Mouse (Mus musculus): ENCODE data around the gene Mycbp2.
A peak's percentile ranks its signal among the peaks of the same experiment; 100 is the strongest.

Gene Mycbp2

DNA sequence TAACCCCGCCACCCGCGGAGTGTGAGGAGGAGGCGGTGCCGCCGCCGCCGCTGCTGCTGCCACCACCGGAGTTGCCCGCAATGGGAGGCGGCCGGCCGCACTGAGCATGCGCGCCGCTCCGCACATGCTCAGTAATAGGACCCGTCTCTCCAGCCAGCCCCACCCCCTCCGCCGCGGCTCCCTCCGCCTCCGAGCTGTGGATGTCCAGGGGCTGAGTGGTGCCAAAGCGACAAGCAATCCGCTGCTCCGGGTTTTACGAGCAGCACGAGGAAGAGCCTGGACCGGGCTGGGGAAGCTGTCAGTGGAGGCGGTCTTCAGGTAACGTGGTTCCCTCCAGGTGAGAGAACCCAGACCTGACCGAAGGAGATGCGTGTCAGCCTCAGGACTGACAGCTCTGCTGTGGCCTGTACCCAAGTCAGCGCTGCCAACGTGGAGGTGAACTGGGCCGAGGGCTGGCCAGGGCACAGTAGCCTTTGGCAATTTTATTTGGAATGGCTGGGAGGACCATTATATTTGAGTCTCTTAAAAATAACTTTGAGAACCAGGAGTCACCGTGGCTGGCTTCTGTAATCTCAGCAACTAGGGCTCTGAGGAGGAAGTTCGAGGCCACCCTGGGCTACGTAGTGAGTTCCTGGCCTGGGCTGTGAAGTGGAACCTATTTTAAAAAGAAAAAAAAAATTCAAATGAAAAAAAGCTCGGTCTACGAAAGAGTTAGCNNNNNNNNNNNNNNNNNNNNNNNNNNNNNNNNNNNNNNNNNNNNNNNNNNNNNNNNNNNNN, at the start of gene Mycbp2:
TSS of gene Mycbp2 (minus strand) at position 86 of the 777 bp plus-strand sequence.
- DNase-seq (ENCODE audit: low spot score in 2 of 2): peak; percentile 97 to 98

DNA sequence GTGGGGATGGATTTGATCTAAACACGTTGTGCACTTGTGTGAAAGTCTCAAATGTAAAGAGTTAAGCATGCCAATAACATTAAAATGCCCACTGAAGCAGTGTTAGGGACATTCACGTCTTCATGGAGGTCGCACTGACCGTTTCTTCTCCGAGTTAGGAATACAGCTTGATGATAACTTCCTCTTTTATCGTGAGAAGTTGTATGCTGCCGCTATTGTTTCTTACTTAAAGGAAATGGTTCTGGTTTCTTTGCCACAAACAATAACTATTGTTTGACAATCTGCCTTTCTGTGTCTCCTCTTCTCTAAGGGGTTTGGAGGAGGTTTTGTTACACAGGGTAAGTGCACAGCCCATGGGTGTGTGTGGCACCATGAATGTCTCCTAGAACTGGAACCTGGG, 45.8 kb upstream of the Mycbp2 start:
- DNase-seq (ENCODE audit: low spot score in 2 of 2): no peak

- DNase-seq (ENCODE audit: low spot score in 2 of 2): no peak
Measured at GRCm38 (mm10) chr14:103387431-103387830, 40.8 kb upstream of the Mycbp2 start.

GRCm38 (mm10) chr14:103386871-103387270, 40.3 kb upstream of the Mycbp2 start:
- peak; percentile 47 to 78 for DNase-seq (ENCODE audit: low spot score in 2 of 2)

DNA sequence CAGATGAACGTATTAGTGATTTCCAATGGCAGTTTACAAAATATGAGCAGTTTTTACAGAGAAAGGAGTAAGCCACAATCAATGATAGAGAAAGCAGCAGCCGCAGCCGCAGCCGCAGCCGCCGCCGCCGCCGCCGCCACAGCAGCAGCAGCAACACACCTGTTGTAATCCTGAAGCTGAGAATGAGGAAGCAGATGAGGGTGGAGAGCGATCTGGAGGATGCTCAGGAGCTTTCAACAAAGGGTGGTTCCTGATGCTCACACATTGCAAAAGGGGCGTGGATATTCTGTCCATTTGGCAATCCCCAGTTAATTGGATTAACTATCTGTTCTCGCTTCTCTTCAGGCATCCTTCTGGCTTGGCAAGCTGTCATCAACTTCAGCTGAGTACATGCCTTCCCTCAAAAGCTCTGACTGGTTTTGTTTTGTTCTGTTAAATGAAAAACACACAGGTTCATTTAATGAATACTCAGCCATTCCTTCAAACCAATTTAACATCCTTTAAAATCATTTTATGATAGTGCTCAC, 38.5 kb upstream of the Mycbp2 start:
- no peak for DNase-seq (ENCODE audit: low spot score in 2 of 2)

- peak; percentile 43 to 46 for DNase-seq (ENCODE audit: low spot score in 2 of 2)
Measured at GRCm38 (mm10) chr14:103378703-103379102, 32.1 kb upstream of the Mycbp2 start.

- DNase-seq (ENCODE audit: low spot score in 2 of 2): no peak
Measured at GRCm38 (mm10) chr14:103376765-103377164, 30.2 kb upstream of the Mycbp2 start.

DNA sequence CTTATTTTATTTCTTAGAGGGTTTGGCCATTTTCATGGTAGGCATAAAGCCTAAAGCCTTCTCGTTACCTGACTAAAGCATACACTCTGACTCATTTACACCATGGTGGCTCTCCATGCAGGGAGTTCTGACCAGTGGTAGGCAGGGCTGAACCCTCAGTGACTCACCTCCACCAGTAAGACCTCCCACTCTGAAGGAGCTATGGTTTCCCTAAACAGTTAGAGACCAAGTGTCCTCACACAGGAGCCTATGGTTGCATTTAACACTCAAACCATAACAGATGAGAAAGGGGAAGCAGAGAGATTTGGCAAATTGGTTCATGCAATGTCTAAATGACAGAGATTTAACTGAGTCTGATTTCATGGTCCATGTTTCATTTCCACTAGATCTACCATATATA, 28.9 kb upstream of the Mycbp2 start:
- no peak for DNase-seq (ENCODE audit: low spot score in 2 of 2)

DNA sequence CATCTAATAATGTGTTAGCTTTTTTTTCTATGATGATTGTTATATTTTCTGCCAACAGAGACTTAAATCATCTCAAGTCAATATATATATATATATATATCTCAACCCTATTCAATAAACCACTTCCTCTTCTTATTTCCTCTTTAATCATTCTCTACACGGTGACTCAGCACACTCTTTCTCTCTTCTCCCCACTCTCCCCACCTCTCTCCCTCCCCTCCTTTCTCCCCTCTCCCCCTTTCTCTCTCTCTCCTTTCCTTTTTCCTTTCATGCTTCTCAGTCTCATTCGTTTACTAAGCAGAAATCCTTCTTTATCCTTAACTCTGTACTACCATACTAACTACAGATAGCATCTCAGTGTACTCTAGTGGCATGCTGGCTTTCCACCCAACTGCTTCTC, 16.6 kb upstream of the Mycbp2 start:
- no peak for DNase-seq (ENCODE audit: low spot score in 2 of 2)

- DNase-seq (ENCODE audit: low spot score in 2 of 2): no peak
Measured at GRCm38 (mm10) chr14:103356066-103356465, 9.5 kb upstream of the Mycbp2 start.

- DNase-seq (ENCODE audit: low spot score in 2 of 2): no peak
Measured at GRCm38 (mm10) chr14:103354396-103355352, 8.1 kb upstream of the Mycbp2 start.

DNA sequence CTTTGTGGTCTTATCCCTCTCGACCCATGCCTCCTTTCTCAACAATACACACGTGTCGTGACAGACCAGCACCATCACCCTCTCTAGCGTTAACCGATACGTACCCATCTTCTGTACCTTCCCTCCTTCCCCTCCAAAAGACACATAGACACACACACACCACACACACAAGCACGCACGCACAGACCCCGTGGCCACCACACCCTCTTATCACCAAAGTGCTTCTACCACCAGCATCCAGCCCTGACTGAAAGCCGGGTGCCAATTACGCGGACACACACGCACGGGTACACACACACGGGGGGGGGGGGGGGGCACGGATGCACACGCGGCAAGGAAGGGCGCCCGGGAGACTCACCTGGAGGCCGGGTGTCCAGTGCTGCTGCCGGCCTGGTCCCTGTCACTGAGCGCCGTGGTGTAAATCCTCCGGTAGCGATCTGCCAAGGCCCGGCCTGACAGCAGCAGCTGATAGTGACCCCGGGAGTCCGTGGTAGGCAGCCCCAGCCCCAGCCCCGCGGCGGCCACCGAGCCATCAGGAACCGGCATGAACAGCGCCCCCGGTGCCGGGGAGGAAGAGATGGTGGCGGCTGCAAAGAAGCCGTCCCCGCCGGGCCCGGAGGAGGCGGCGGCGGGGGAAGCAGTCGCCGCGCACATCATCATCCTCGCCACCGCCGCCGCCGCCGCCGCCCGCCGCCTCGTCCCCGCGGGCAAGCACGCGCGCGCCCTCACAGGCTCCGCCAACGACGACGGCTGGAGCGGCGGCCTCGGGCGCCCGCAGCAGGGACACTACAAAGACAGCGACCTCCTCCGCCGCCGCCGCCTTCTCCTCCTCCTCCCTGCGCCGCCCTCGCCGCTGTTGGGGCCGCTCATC, 521 bp downstream of the Mycbp2 start:
- no peak for DNase-seq (ENCODE audit: low spot score in 2 of 2)

- no peak for DNase-seq (ENCODE audit: low spot score in 2 of 2)
Measured at GRCm38 (mm10) chr14:103345486-103345857, 1.1 kb downstream of the Mycbp2 start.

DNA sequence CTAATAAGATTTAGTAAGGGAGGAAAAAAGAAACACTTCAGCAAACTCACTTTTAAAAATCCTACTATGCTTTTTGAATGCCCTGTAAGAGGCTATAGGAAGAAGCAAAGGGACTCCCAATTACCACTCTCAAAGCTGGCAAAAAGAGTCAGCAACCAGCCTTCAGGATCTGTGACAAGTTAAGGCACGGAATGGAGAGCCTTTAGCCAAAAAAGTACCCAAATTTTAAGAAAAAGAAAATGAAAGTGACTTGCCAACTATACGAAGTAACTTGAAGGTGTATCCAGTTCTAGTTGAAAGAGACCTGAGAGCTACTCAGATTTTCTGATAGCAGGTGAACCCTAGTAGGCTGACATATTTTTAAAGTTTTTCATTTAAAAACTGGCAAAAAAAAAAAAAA, 1.6 kb downstream of the Mycbp2 start:
- DNase-seq (ENCODE audit: low spot score in 2 of 2): no peak

DNA sequence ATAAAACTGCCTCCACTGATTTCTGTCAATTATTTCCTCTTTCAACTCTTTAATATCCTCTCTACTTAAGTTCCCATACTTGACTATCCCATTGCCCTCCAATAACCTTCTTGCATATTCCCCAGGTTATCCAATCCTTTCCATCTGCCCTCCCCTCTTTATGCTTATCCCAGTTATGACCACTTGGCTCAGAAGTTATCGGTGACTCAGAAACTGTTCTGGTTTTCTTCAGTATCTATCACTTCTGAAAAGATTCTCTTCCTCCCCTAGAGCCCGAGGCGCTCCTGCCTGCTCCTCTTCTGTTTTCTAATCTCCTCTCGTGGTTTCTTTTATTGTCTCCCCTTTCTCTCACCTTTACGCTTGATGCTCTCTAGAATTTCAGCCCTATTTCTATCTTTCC, 2.8 kb downstream of the Mycbp2 start:
- DNase-seq (ENCODE audit: low spot score in 2 of 2): no peak

- DNase-seq (ENCODE audit: low spot score in 2 of 2): no peak
Measured at GRCm38 (mm10) chr14:103341385-103342294, 5.0 kb downstream of the Mycbp2 start.

DNA sequence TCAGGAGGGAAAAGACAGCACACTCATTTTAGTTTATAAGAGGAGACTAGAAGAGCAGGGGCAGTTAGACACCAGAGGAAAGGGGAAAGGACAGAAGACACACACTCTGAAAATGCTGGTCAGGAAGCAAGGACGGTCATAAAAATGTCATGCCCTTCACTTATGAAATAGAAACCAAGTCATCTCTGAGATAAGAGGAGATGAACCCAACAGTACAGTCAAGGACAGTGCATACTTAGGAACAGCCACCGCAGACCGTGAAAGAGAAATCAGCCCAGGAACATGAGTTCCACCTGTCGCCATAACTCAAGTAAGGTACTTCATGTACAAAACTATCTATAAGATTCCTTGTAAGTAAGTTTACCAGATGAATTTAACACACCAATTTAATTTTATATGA, 33.7 kb downstream of the Mycbp2 start:
- DNase-seq (ENCODE audit: low spot score in 2 of 2): no peak

DNA sequence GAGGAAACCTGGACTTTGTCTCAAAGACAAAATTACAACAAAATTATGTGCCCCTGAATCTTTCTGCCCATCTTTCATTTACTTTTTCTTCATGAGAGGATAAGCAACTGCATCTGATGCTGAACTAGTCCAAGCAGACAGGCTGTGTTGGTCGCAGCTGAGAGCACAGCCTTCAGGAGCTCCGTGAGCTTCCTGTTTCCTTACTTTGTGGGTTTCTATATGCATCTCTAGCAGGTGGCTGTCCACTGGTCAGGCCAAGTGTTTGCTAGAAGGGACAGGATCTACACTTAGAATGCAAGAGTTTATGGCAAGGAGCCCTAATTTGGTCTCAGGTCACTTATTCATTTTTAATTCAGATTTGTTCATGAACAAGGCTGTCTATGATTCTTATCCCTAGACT, 50.4 kb downstream of the Mycbp2 start:
- no peak for DNase-seq (ENCODE audit: low spot score in 2 of 2)

GRCm38 (mm10) chr14:103286650-103287049, 60.0 kb downstream of the Mycbp2 start:
- no peak for DNase-seq (ENCODE audit: low spot score in 2 of 2)

- DNase-seq (ENCODE audit: low spot score in 2 of 2): no peak
Measured at GRCm38 (mm10) chr14:103276667-103277066, 69.9 kb downstream of the Mycbp2 start.

All from urinary bladder, postnatal 36 days (tissue).